Mouse (Mus musculus): ENCODE results near the gene Dgat2. TPM values are rescaled to one million over a fixed set of nuclear protein-coding genes. Genes with fewer than 3 reads are reported as not detected.

Gene Dgat2
- total RNA-seq (2023): 10 to 100 TPM; 61.3 to 65.5 TPM

DNA sequence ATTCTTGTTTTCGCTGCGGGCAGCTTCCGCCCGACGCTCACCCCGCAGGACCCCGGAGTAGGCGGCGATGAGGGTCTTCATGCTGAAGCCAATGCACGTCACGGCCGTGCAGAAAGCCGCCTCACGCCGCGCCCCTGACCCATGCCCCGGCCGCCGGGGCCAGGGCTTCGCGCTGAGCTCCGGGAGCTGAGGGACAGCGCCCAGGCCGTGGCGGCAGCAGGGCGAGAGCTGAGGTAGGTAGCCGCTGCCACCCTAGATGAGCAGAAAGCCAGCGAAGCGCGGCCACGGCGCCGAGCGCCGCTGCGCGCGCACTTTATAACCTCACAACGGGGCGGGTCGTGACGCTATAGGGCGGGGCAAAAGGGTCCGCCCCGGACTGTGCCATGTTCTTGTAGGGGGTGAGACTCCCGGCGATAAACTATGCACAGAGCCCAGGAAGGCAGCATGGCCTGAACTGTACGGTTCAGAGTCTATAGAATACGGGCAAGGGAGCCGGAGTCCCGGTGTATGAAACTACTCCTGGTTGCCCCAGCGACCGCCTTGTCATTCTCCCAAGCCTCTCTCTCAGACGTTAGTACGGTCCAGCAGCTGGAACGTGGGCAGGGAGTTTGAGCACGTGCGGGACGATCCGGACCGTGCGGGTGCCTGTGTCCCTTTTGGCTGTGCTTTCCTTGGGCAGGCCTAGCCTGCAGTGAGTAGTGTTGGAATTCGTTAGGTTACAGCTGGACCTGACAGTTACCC is at the start of gene Dgat2:
Gene Dgat2 (minus strand): TSS at position 288 of the 741 bp plus-strand sequence.

DNA sequence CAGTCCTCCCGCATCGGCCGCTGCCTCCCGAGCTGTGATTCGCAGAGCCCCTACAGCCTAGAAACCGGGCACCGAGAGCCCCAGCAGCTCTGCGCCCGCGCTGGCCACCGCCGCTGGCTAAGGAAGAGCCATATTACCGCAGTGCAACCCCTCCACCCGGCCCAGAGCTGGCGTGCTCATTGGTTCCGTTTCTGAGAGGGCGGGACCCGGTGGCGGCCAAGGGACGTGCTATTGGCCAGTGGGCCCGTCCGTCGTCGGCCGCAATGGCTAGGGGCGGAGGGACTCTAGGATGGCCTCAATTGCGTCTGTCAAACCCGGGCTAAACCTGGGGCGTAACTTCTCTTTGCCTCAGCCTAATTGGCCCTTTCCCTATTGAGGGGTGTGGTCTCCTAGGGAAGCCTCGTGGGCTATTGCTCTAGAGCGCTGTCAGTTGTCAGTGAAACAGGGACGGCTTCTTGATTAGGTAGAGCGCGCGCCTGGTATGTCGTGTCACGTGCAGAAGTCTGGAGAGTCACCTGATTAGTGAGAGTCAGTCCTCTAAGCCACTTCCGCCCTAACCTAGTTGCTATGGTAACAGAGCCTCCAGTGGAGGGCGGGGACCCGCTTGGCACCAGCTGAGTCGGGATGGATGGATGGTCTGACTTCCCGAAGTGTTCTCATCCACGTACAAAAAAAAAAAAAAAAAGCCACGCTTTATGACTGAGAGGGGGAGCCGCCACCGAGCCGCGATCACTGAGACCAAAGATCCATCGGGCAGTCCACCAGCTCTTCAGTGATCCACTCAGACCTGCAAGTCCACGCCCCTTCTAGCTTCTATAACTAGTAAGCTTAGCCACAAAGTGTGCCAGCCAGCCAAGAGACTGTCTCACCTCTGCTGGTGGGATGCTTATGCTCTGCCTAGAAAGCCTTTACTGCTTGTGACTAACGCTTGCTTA is 41.3 kb downstream of the Dgat2 start, which contains the start of gene Uvrag:
Gene Uvrag (minus strand): TSS at position 158 of the 935 bp plus-strand sequence.

Other genes starting within 250 kb of the Dgat2 start
- 10 to 100 TPM; 72.0 to 74.6 TPM for gene Uvrag, start 41.6 kb downstream of the Dgat2 start, total RNA-seq (2023)
- gene Mogat2, start 55.9 kb upstream of the Dgat2 start, total RNA-seq (2023): 10 to 100 TPM; 15.1 to 16.1 TPM
- 1 to 10 TPM; 1.9 to 2.4 TPM for gene Map6, start 84.7 kb upstream of the Dgat2 start, total RNA-seq (2023)
- gene Serpinh1, start 170.5 kb upstream of the Dgat2 start, total RNA-seq (2023): 1 to 10 TPM; 7.4 to 9.3 TPM
- 1 to 10 TPM in 1 of 2 experiments, under 1 TPM in 1; 0.60 to 2.0 TPM for gene Gdpd5, start 198.7 kb upstream of the Dgat2 start, total RNA-seq (2023)

Data from neutrophil, adult 83 days (primary cell).